Mouse (Mus musculus) lung, embryonic 14.5 days (tissue): ENCODE measurements around the gene Ncdn. TPM values are rescaled to one million over a fixed set of nuclear protein-coding genes. Genes with fewer than 3 reads are reported as not detected.

ENCODE experiments used
- ATAC-seq: fragments of 200-750 bp; cut with Nextera tagmentation; 2 replicates; pipeline ENCODE4 v1.8.0; 2017; ENCODE audit warnings: mild to moderate bottlenecking, moderate TSS enrichment, moderate library complexity; ENCODE audit not compliant: insufficient read depth
- DNase-seq: peaks from one replicate; pipeline ENCODE4 v3.0.0-alpha.2; 2015
- H3K27ac ChIP-seq: fragments of 300-500 bp; sonication (generic); 2 replicates; pipeline ENCODE4 v1.5.1; 2014; ENCODE audit warnings: low read depth, mild to moderate bottlenecking, moderate library complexity
- H3K27me3 ChIP-seq: fragments of 300-500 bp; sonication (generic); 2 replicates; pipeline ENCODE4 v1.6.1; 2014; ENCODE audit warnings: low read length, control low read depth; ENCODE audit not compliant: insufficient read depth
- H3K36me3 ChIP-seq: fragments of 300-500 bp; sonication (generic); 2 replicates; pipeline ENCODE4 v1.6.1; 2014; ENCODE audit warnings: control low read depth; ENCODE audit not compliant: insufficient read depth
- H3K4me1 ChIP-seq: fragments of 300-500 bp; sonication (generic); 2 replicates; pipeline ENCODE4 v1.6.1; 2014; ENCODE audit warnings: antibody characterized with exemption, control low read depth; ENCODE audit not compliant: insufficient read depth
- H3K4me2 ChIP-seq: fragments of 300-500 bp; sonication (generic); 2 replicates; pipeline ENCODE4 v1.6.1; 2014; ENCODE audit warnings: mild to moderate bottlenecking
- H3K4me3 ChIP-seq: fragments of 300-500 bp; sonication (generic); 2 replicates; pipeline ENCODE4 v1.5.1; 2014; ENCODE audit warnings: low read depth, low read length
- H3K9ac ChIP-seq: fragments of 300-500 bp; sonication (generic); 2 replicates; pipeline ENCODE4 v1.6.1; 2014
- H3K9me3 ChIP-seq: fragments of 300-500 bp; sonication (generic); 2 replicates; pipeline ENCODE4 v1.6.1; 2016; ENCODE audit warnings: low read depth, low read length, control low read depth
- CTCF ChIP-seq: IDR thresholded peaks from 2 replicates; pipeline ENCODE4 v1.5.1; 2016; ENCODE audit warnings: antibody characterized with exemption, low read depth
- WGBS: fragments of 180-500 bp; shearing (Covaris S2); extraction: QIAGEN DNeasy Blood & Tissue Kit; methylation state at CpG from one replicate; pipeline ENCODE4 v1.1.7; 2014; 5-methylcytosine and 5-hydroxymethylcytosine counted together
- polyA plus RNA-seq: library from polyadenylated mRNA; unstranded; fragments of >200 nt; fragmentation: Nextera tagmentation; extraction: Ambion mirVana; gene quantifications from 2 replicates; pipeline ENCODE4 v1.2.1, GENCODE M21; 2014

The Ncdn gene
- polyA plus RNA-seq, 1 experiment from 2014 or later: 30.4 TPM

- H3K27ac ChIP-seq: no peak overlapping the region
- no peak overlapping the region for H3K4me3 ChIP-seq
- no peaks in the 10 kb centered on the region for H3K4me1 ChIP-seq
- DNase-seq: no peak
- H3K36me3 ChIP-seq: peaks cover 34% of the 10 kb centered on the region; the same call in 1 of the 2 replicates
- ATAC-seq: no peak
- WGBS: 61% methylated on average over 11 of the region's 11 CpGs
- no peaks in the 10 kb centered on the region for H3K9me3 ChIP-seq
- H3K9ac ChIP-seq: no peak overlapping the region
- H3K4me2 ChIP-seq: no peak overlapping the region
- no peaks in the 10 kb centered on the region for H3K27me3 ChIP-seq
- no peak for TF ChIP-seq CTCF
Observed at GRCm38 (mm10) chr4:126762586-126763359, 9.5 kb upstream of the Ncdn start.

DNA sequence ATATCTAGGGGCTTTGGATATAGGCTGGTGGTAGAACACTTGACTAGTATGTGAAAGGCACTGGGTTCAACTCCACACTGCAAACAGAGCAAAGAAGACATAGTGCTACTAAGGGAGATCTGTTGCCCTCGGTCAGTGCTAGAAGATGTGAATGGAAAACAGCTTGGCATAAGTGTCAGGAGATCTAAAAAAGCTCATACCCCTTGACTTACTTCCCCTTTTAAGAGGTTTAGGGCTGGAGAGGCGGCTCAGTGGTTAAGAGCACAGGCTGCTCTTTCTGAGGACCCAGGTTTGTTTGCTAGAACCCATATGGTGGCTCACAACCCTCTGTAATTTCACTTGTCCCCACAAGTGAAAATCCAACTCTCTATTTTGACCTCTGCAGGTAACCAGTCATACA is 6.2 kb upstream of the Ncdn start:
- Histone ChIP-seq H3K27ac (no peak overlapping the region), H3K36me3 (peaks cover 36% of the 10 kb centered on the region; the same call in 1 of the 2 replicates), H3K9ac (no peak overlapping the region), H3K4me3 (no peak overlapping the region), H3K4me1 (no peaks in the 10 kb centered on the region), H3K27me3 (no peaks in the 10 kb centered on the region), H3K9me3 (no peaks in the 10 kb centered on the region), H3K4me2 (no peak overlapping the region)
- no peak for TF ChIP-seq CTCF
- no peak for DNase-seq
- WGBS: 80% methylated on average over 2 of the region's 2 CpGs
- no peak for ATAC-seq

DNA sequence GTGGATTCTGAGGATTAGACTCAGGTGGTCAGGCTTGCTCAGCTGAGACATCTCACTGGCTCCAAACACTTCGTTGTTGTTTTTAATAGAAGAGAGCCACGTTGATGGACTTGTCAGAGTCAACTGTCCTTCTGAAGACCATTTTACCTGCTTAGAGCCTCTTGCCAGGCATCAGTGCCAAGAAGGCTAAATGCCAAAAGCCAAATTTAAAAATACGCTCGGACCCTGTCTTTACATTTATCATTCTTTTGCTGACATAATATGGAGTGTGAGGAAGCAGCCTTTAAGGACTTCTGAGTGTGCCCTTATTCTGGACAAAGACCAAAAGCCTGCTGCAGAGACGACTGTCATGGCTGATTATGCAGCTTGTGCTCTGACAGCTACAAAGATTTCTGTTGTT is 5.1 kb upstream of the Ncdn start:
- Histone ChIP-seq H3K4me2 (no peak overlapping the region), H3K4me1 (no peaks in the 10 kb centered on the region), H3K27ac (no peak overlapping the region), H3K9me3 (no peaks in the 10 kb centered on the region), H3K4me3 (no peak overlapping the region), H3K9ac (no peak overlapping the region), H3K36me3 (peaks cover 32% of the 10 kb centered on the region; the same call in 1 of the 2 replicates), H3K27me3 (no peaks in the 10 kb centered on the region)
- ATAC-seq: no peak
- no peak for TF ChIP-seq CTCF
- DNase-seq: no peak
- 62% methylated on average over 5 of the region's 5 CpGs for WGBS

DNA sequence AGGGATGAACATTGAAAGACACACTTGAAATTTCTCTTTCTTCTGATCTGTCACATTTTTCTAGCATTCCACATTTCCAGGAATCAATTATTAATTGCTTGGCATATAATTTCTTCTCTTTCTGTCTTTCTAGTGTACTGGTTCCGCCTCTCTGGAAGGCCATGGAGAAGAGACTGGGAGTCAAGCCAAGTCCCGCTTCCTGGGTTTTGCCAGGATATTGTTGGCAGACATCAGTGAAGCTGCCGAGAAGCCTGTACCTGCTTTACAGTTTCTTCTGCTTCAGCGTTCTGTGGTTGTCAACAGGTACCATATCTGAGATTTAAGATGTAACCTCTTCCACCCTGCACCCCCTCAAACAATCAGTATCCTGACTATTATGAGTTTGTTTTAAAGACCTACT is 3.5 kb upstream of the Ncdn start:
- no peak overlapping the region for H3K4me3 ChIP-seq

DNA sequence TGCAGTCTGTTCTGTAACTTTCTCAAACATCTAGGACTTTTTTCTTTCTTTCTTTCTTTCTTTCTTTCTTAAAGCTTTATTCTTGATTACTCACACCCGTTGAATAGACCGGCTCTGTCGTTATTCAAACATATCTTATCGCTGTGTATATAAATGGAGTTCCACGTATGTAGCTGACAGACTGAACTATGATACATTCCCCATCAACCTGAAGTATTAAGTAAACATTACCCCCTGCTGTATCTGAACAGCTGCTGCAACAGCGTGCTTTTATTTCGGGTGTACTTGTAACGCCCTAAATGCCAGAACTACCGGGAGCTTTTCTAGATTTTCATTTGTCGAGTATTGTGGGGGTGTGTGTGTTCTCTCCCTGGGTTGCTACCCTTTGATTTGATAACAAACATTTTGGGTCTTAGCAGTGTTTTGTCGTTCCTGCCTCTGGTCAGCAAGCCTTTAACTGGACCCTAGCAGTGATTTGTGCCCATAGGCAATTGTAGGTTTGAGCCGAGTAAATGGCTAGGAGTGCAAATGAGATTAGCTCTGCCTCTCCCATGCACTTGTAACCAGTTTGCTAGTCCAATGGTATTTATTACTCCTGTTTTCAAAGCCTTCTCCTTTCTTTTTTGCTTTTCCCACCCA is 1.6 kb upstream of the Ncdn start:
- Histone ChIP-seq H3K27me3 (no peaks in the 10 kb centered on the region), H3K27ac (peak overlapping the region; percentile 96), H3K36me3 (peaks cover 25% of the 10 kb centered on the region; the same call in 1 of the 2 replicates), H3K9me3 (no peaks in the 10 kb centered on the region), H3K4me3 (peak overlapping the region; percentile 88), H3K4me1 (peaks cover 7% of the 10 kb centered on the region; the same call in 1 of the 2 replicates), H3K9ac (peak overlapping the region; percentile 64; the same call in 1 of the 2 replicates), H3K4me2 (peak overlapping the region; percentile 93)
- WGBS: 20% methylated on average over 12 of the region's 12 CpGs
- no peak for ATAC-seq
- TF ChIP-seq CTCF: no peak
- DNase-seq: no peak

More for the DNA sequence above, 3.5 kb upstream of the Ncdn start:
- DNase-seq (no peak), ATAC-seq (no peak)
- H3K9me3 ChIP-seq: no peaks in the 10 kb centered on the region
- TF ChIP-seq CTCF: no peak
- H3K27ac ChIP-seq: no peak overlapping the region
- no peak overlapping the region for H3K4me2 ChIP-seq
- no peak overlapping the region for H3K9ac ChIP-seq
- H3K27me3 ChIP-seq: no peaks in the 10 kb centered on the region
- H3K4me1 ChIP-seq: peaks cover 3% of the 10 kb centered on the region; the same call in 1 of the 2 replicates
- H3K36me3 ChIP-seq: peaks cover 27% of the 10 kb centered on the region; the same call in 1 of the 2 replicates
- 71% methylated on average over 4 of the region's 4 CpGs for WGBS

- Histone ChIP-seq H3K9ac (peak overlapping the region; percentile 64), H3K36me3 (peaks cover 25% of the 10 kb centered on the region; the same call in 1 of the 2 replicates), H3K9me3 (no peaks in the 10 kb centered on the region), H3K4me1 (peaks cover 7% of the 10 kb centered on the region; the same call in 1 of the 2 replicates), H3K27me3 (no peaks in the 10 kb centered on the region), H3K4me3 (peak overlapping the region; percentile 88), H3K27ac (peak overlapping the region; percentile 96), H3K4me2 (peak overlapping the region; percentile 93)
- DNase-seq (no peak), ATAC-seq (no peak)
- no peak for TF ChIP-seq CTCF
- under 1% methylated on average over 12 of the region's 12 CpGs for WGBS
Observed at GRCm38 (mm10) chr4:126754231-126754611, 983 bp upstream of the Ncdn start.

DNA sequence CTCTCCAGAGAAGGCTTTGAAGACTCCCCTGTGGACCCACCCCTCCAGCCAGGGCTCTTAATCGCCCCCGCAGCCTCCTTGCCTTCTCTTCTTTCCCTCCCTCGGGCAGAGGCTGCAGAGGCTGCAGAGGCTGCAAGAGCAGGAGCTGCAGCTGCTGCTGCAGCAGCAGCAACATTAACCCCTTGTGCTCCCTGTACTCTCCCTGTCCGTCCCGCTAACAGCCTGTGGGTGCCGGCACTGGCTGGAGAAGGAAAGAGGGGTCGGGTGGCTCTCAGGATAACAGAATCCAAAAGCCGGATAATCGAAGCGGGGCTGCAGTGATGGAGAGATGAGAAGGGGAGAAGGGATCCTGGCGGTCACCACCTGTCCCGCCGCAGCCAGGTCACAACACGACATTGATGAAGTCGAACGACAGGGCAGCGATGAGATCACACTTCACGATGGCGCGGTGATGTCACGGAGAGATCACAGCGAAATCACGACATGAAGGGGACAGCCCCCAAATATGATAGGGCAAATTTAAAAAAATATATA is 563 bp downstream of the Ncdn start:
- no peak for TF ChIP-seq CTCF
- peak overlapping the region; percentile 64 for H3K9ac ChIP-seq
- no peaks in the 10 kb centered on the region for H3K27me3 ChIP-seq
- ATAC-seq (no peak), DNase-seq (peak; percentile 49)
- H3K36me3 ChIP-seq: peaks cover 27% of the 10 kb centered on the region
- peaks cover 7% of the 10 kb centered on the region; the same call in 1 of the 2 replicates for H3K4me1 ChIP-seq
- peak overlapping the region; percentile 96; the same call in 1 of the 2 replicates for H3K27ac ChIP-seq
- peak overlapping the region; percentile 88 for H3K4me3 ChIP-seq
- under 1% methylated on average over 23 of the region's 23 CpGs for WGBS
- peak overlapping the region; percentile 93 for H3K4me2 ChIP-seq
- no peaks in the 10 kb centered on the region for H3K9me3 ChIP-seq
